Mouse (Mus musculus) C2C12 (cell line): Measurements from ENCODE around the gene Hspb6.

Experiments
- CTCF ChIP-seq: IDR thresholded peaks from one replicate; pipeline ENCODE4 v1.5.1; 2011; ENCODE audit not compliant: control insufficient read depth, insufficient read depth, insufficient read length
- MYOG ChIP-seq: IDR thresholded peaks from one replicate; pipeline ENCODE4 v1.6.1; 2011; ENCODE audit not compliant: control insufficient read depth, insufficient read length; ENCODE audit errors: extremely low read depth
- USF1 ChIP-seq: IDR thresholded peaks from one replicate; pipeline ENCODE4 v1.6.1; 2011; ENCODE audit warnings: low read depth, mild to moderate bottlenecking, control low read depth, moderate library complexity

- no peak for TF ChIP-seq CTCF
- TF ChIP-seq USF1, result no peak
- no peak for TF ChIP-seq MYOG
Observed at GRCm38 (mm10) chr7:30540572-30540971, 11.4 kb upstream of the Hspb6 start.
